Mouse (Mus musculus): ENCODE data around the gene 4933409G03Rik. TPM values are rescaled to one million over a fixed set of nuclear protein-coding genes. Genes with fewer than 3 reads are reported as not detected.

Gene 4933409G03Rik
- total and polyA plus RNA-seq, 3 experiments = not detected

GRCm38 (mm10) chr2:68568361-68568760, 13.9 kb upstream of the 4933409G03Rik start:
- no peaks in the 10 kb centered on the region for H3K79me2 ChIP-seq (replicated peaks; ENCODE audit: control insufficient read depth, extremely low read depth, insufficient read depth, poor library complexity, severe bottlenecking)
- no peak overlapping the region for H3K27ac ChIP-seq (ENCODE audit: insufficient read depth, low read depth)
- dilution Hi-C loops (cut with MboI; ENCODE audit: extremely low pct_ligation_motif_present, extremely low pct_unique_long_range_greater_than_20kb, low sequenced_read_pairs) = no loop called here
- H3K9me3 ChIP-seq (replicated peaks; ENCODE audit: low read length) = peaks cover 62% of the 10 kb centered on the region
- no peak for DNase-seq (ENCODE audit: extremely low read depth)
- no peak overlapping the region for H3K9ac ChIP-seq (ENCODE audit: insufficient read depth, low read depth)
- no peaks in the 10 kb centered on the region for H3K36me3 ChIP-seq (replicated peaks in 1 of 2; ENCODE audit: control insufficient read depth in 1 of 2, insufficient read depth in 1 of 2, low read length in 1 of 2)
- TF ChIP-seq POLR2A (IDR thresholded peaks at IDR 0.05; ENCODE audit: low read depth, low read length) (no peak), RAD21 (IDR thresholded peaks at IDR 0.05; ENCODE audit: low read depth, low read length) (no peak), ZMIZ1 (IDR thresholded peaks at IDR 0.05; ENCODE audit: low read depth, low read length) (no peak), USF2 (conservative IDR thresholded peaks at IDR 0.05; ENCODE audit: low read depth, low read length) (no peak), ZNF384 (IDR thresholded peaks at IDR 0.05; ENCODE audit: low read depth, low read length) (no peak), JUND (conservative IDR thresholded peaks at IDR 0.05; ENCODE audit: low read depth, low read length) (no peak), TCF12 (IDR thresholded peaks at IDR 0.05; ENCODE audit: low read depth, low read length) (no peak), POLR2AphosphoS2 (IDR thresholded peaks at IDR 0.05; ENCODE audit: low read depth, low read length) (no peak), KAT2A (IDR thresholded peaks at IDR 0.05; ENCODE audit: insufficient replicate concordance, low read length) (no peak), HCFC1 (IDR thresholded peaks at IDR 0.05; ENCODE audit: low read depth, low read length) (no peak), NRF1 (IDR thresholded peaks at IDR 0.05; ENCODE audit: low read depth, low read length) (no peak), MXI1 (IDR thresholded peaks at IDR 0.05; ENCODE audit: low read depth, low read length) (no peak), CHD2 (IDR thresholded peaks at IDR 0.05; ENCODE audit: low read length) (no peak), JUN (IDR thresholded peaks at IDR 0.05; ENCODE audit: insufficient read depth, low read depth, low read length) (no peak), PAX5 (IDR thresholded peaks at IDR 0.05; ENCODE audit: low read length) (no peak), USF1 (IDR thresholded peaks at IDR 0.05; ENCODE audit: low read depth, low read length) (no peak), MEF2A (IDR thresholded peaks at IDR 0.05; ENCODE audit: borderline replicate concordance, low read depth, low read length) (no peak), SMC3 (IDR thresholded peaks at IDR 0.05; ENCODE audit: low read depth, low read length) (no peak), ELF1 (IDR thresholded peaks at IDR 0.05; ENCODE audit: low read depth, low read length) (no peak), SIN3A (IDR thresholded peaks at IDR 0.05; ENCODE audit: low read length) (no peak)
- in situ Hi-C loops (cut with MboI; ENCODE audit: low pct_ligation_motif_present, low pct_unique_long_range_greater_than_20kb, low sequenced_read_pairs) = no loop called here
- H3K4me1 ChIP-seq (ENCODE audit: control insufficient read depth in 1 of 2, insufficient read depth in 2 of 2) = no peaks in the 10 kb centered on the region
- H3K4me3 ChIP-seq (replicated peaks in 1 of 3; ENCODE audit: low read depth in 2 of 3, low read length in 2 of 3, poor library complexity in 1 of 3) = no peak overlapping the region
- H3K4me2 ChIP-seq (ENCODE audit: insufficient read depth, low read depth, poor library complexity, severe bottlenecking) = no peak overlapping the region
- H3K27me3 ChIP-seq (replicated peaks) = no peaks in the 10 kb centered on the region

- dilution Hi-C loops (cut with MboI; ENCODE audit: extremely low pct_ligation_motif_present, extremely low pct_unique_long_range_greater_than_20kb, low sequenced_read_pairs) (no loop called here), in situ Hi-C loops (cut with MboI; ENCODE audit: low pct_ligation_motif_present, low pct_unique_long_range_greater_than_20kb, low sequenced_read_pairs) (no loop called here)
- no peak overlapping the region for H3K4me2 ChIP-seq (ENCODE audit: insufficient read depth, low read depth, poor library complexity, severe bottlenecking)
- no peak overlapping the region for H3K4me3 ChIP-seq (replicated peaks in 1 of 3; ENCODE audit: low read depth in 2 of 3, low read length in 2 of 3, poor library complexity in 1 of 3)
- no peak for DNase-seq (ENCODE audit: extremely low read depth)
- H3K4me1 ChIP-seq (ENCODE audit: control insufficient read depth in 1 of 2, insufficient read depth in 2 of 2) = no peaks in the 10 kb centered on the region
- TF ChIP-seq RCOR1 (conservative IDR thresholded peaks at IDR 0.05; ENCODE audit: low read depth, low read length) (no peak), JUN (IDR thresholded peaks at IDR 0.05; ENCODE audit: insufficient read depth, low read depth, low read length) (no peak), ZC3H11A (IDR thresholded peaks at IDR 0.05; ENCODE audit: low read depth, low read length) (no peak), POLR2AphosphoS2 (IDR thresholded peaks at IDR 0.05; ENCODE audit: low read depth, low read length) (no peak), CTCF (conservative IDR thresholded peaks at IDR 0.05 in 1 of 2, IDR thresholded peaks at IDR 0.05 in 1 of 2; ENCODE audit: low read depth in 2 of 2, low read length in 2 of 2) (no peak), CHD1 (IDR thresholded peaks at IDR 0.05; ENCODE audit: low read depth, low read length) (no peak), BHLHE40 (IDR thresholded peaks at IDR 0.05; ENCODE audit: low read depth, low read length) (no peak), ZMIZ1 (IDR thresholded peaks at IDR 0.05; ENCODE audit: low read depth, low read length) (no peak), MYC (IDR thresholded peaks at IDR 0.05; ENCODE audit: low read depth, low read length) (no peak), MAX (IDR thresholded peaks at IDR 0.05; ENCODE audit: low read length) (no peak), POLR2A (IDR thresholded peaks at IDR 0.05; ENCODE audit: low read depth, low read length) (no peak)
- H3K79me2 ChIP-seq (replicated peaks; ENCODE audit: control insufficient read depth, extremely low read depth, insufficient read depth, poor library complexity, severe bottlenecking) = no peaks in the 10 kb centered on the region
- peaks cover 56% of the 10 kb centered on the region for H3K9me3 ChIP-seq (replicated peaks; ENCODE audit: low read length)
- no peaks in the 10 kb centered on the region for H3K27me3 ChIP-seq (replicated peaks)
- no peaks in the 10 kb centered on the region for H3K36me3 ChIP-seq (replicated peaks in 1 of 2; ENCODE audit: control insufficient read depth in 1 of 2, insufficient read depth in 1 of 2, low read length in 1 of 2)
- H3K9ac ChIP-seq (ENCODE audit: insufficient read depth, low read depth) = no peak overlapping the region
- H3K27ac ChIP-seq (ENCODE audit: insufficient read depth, low read depth) = no peak overlapping the region
Measured at GRCm38 (mm10) chr2:68572340-68572739, 9.9 kb upstream of the 4933409G03Rik start.
